Comparison of ENCODE assay signal across 10 mouse cellular contexts in the genomic region with DNA sequence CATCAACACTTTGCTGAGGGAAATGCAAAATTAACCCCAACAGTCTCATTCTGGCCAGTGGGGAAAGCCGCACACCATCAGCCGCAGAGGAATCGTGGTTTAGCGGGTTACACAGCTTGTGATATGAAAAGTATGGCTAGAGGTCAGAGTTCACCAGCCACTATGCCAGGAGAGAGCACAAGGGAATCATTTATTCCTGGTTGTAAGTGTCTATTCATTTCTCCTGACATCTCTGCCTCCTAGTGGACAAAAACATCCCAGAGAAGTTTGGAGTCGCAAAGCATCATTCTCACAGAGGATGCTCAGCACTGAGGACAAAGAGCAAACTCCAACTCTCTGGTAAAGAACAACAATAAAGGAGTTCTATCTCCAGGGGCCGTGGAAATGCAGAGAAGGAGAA.
DNase-seq lines count a peak whose midpoint lies in the region; ATAC-seq and TF ChIP-seq lines count a peak whose summit lies in the region.
"Had no signal": no experiment of that assay in that cellular context is flagged by ENCODE, and none has a peak within 500 bp of the region (broad histone marks: within the 10 kb centered on the region; RNA-seq: fewer than 3 reads in every experiment).

No protein-coding gene starts in this region.

- WGBS in kidney, adult 2 months = 71% methylated on average over 6 of the region's 6 CpGs
- 60% methylated on average over 6 of the region's 6 CpGs for WGBS in kidney, embryonic 16.5 days
- WGBS in midbrain, embryonic 14.5 days = 84% methylated on average over 6 of the region's 6 CpGs
- WGBS in midbrain, embryonic 15.5 days = 80% methylated on average over 6 of the region's 6 CpGs

- H3K27me3 ChIP-seq in kidney, adult 2 months (replicated peaks; ENCODE audit: control insufficient read depth, insufficient read depth, low read length) = no peaks in the 10 kb centered on the region
- no peaks in the 10 kb centered on the region for H3K27me3 ChIP-seq in kidney, embryonic 16.5 days (ENCODE audit: insufficient read depth, low read length)
- H3K27me3 ChIP-seq in midbrain, embryonic 14.5 days (ENCODE audit: control insufficient read depth, insufficient read depth, low read length) = no peaks in the 10 kb centered on the region
- H3K27me3 ChIP-seq in midbrain, embryonic 15.5 days (replicated peaks) = no peaks in the 10 kb centered on the region
- H3K27me3 ChIP-seq: kidney, embryonic 15.5 days had no signal

- H3K36me3 ChIP-seq in kidney, adult 2 months (ENCODE audit: control insufficient read depth, insufficient read depth, low read length) = no peaks in the 10 kb centered on the region
- H3K36me3 ChIP-seq in kidney, embryonic 16.5 days (ENCODE audit: insufficient read depth, low read length) = no peaks in the 10 kb centered on the region
- H3K36me3 ChIP-seq in midbrain, embryonic 14.5 days (ENCODE audit: control insufficient read depth, insufficient read depth, low read length) = no peaks in the 10 kb centered on the region
- H3K36me3 ChIP-seq in midbrain, embryonic 15.5 days (replicated peaks) = no peaks in the 10 kb centered on the region
- H3K36me3 ChIP-seq: kidney, embryonic 15.5 days had no signal

- H3K4me3 ChIP-seq in kidney, adult 2 months (ENCODE audit: insufficient read depth, low read depth, low read length) = no peak overlapping the region
- no peak overlapping the region for H3K4me3 ChIP-seq in kidney, embryonic 16.5 days (ENCODE audit: low read length)
- H3K4me3 ChIP-seq in midbrain, embryonic 14.5 days (replicated peaks; ENCODE audit: low read depth, low read length) = no peak overlapping the region
- H3K4me3 ChIP-seq in midbrain, embryonic 15.5 days = no peak overlapping the region
- H3K4me3 ChIP-seq: kidney, embryonic 15.5 days had no signal

- no peak for TF ChIP-seq CTCF in kidney, adult 2 months (conservative IDR thresholded peaks at IDR 0.05; ENCODE audit: insufficient read depth, insufficient read length, low read depth, low read length)

- peak; percentile 38 to 53 for DNase-seq in cerebellum, postnatal 10 days
- no peak for DNase-seq in cerebellum, adult 11-12 months
- peak; percentile 1 for DNase-seq in kidney, adult 2 months
- peak; percentile 17 for DNase-seq in midbrain, embryonic 14.5 days
- DNase-seq in retina, embryonic 14.5 days (ENCODE audit: low spot score) = peak; percentile 11
- DNase-seq in testis, postnatal 10 days (ENCODE audit: low spot score) = no peak

- H3K9me3 ChIP-seq in kidney, embryonic 16.5 days (ENCODE audit: low read length) = no peaks in the 10 kb centered on the region
- no peaks in the 10 kb centered on the region for H3K9me3 ChIP-seq in midbrain, embryonic 14.5 days (ENCODE audit: control insufficient read depth, low read length)
- no peaks in the 10 kb centered on the region for H3K9me3 ChIP-seq in midbrain, embryonic 15.5 days
- H3K9me3 ChIP-seq: kidney, embryonic 15.5 days had no signal

- no peak for ATAC-seq in kidney, embryonic 16.5 days (ENCODE audit: low FRiP score, low TSS enrichment)
- ATAC-seq in midbrain, embryonic 14.5 days (ENCODE audit: low FRiP score, low TSS enrichment) = no peak
- ATAC-seq in midbrain, embryonic 15.5 days (replicated peaks) = no peak

- TF ChIP-seq POLR2A in kidney, adult 2 months (IDR thresholded peaks at IDR 0.05; ENCODE audit: low read depth, low read length) = no peak

- no peaks in the 10 kb centered on the region for H3K4me1 ChIP-seq in kidney, adult 2 months (ENCODE audit: control insufficient read depth, insufficient read depth, low read length)
- no peaks in the 10 kb centered on the region for H3K4me1 ChIP-seq in kidney, embryonic 16.5 days (ENCODE audit: insufficient read depth, low read length)
- H3K4me1 ChIP-seq in midbrain, embryonic 14.5 days (ENCODE audit: control insufficient read depth, insufficient read depth, low read length) = no peaks in the 10 kb centered on the region
- H3K4me1 ChIP-seq in midbrain, embryonic 15.5 days = no peaks in the 10 kb centered on the region
- H3K4me1 ChIP-seq: kidney, embryonic 15.5 days had no signal

- no peak overlapping the region for H3K4me2 ChIP-seq in kidney, embryonic 16.5 days (replicated peaks; ENCODE audit: low read depth, low read length)
- H3K4me2 ChIP-seq in midbrain, embryonic 14.5 days (ENCODE audit: low read length) = no peak overlapping the region
- no peak overlapping the region for H3K4me2 ChIP-seq in midbrain, embryonic 15.5 days
- H3K4me2 ChIP-seq: kidney, embryonic 15.5 days; midbrain, embryonic 11.5 days had no signal

- H3K27ac ChIP-seq in kidney, adult 2 months (ENCODE audit: insufficient read depth, low read depth, low read length) = no peak overlapping the region
- no peak overlapping the region for H3K27ac ChIP-seq in kidney, embryonic 16.5 days (ENCODE audit: low read length)
- H3K27ac ChIP-seq in midbrain, embryonic 14.5 days (replicated peaks; ENCODE audit: low read depth, low read length) = no peak overlapping the region
- H3K27ac ChIP-seq in midbrain, embryonic 15.5 days = no peak overlapping the region
- H3K27ac ChIP-seq: kidney, embryonic 15.5 days had no signal

- no peak overlapping the region for H3K9ac ChIP-seq in kidney, embryonic 16.5 days (replicated peaks; ENCODE audit: low read length)
- H3K9ac ChIP-seq in midbrain, embryonic 14.5 days (replicated peaks; ENCODE audit: low read length) = no peak overlapping the region
- no peak overlapping the region for H3K9ac ChIP-seq in midbrain, embryonic 15.5 days
- H3K9ac ChIP-seq: kidney, embryonic 15.5 days had no signal

Comparison
In these comparisons a context has a peak if more than half of its experiments do, and no peak if none do; other contexts are left out.
1. DNase-seq: peak in cerebellum, postnatal 10 days (2 of 2), kidney, adult 2 months (single experiment), midbrain, embryonic 14.5 days (single experiment) and retina, embryonic 14.5 days (single experiment); none in cerebellum, adult 11-12 months (single experiment) and testis, postnatal 10 days (single experiment).